17 mouse cellular contexts compared by ENCODE assay signal in genomic region chr11:97579088-97579857, GRCm38 (mm10). TPM values are rescaled to one million over a fixed set of nuclear protein-coding genes. Genes with fewer than 3 reads are reported as not detected.
A peak's percentile ranks its signal among the peaks of the same experiment; 100 is the strongest.
DNase-seq lines count a peak whose midpoint lies in the region; ATAC-seq and TF ChIP-seq lines count a peak whose summit lies in the region.
"Had no signal": no experiment of that assay in that cellular context is flagged by ENCODE, and none has a peak within 500 bp of the region (broad histone marks: within the 10 kb centered on the region; RNA-seq: fewer than 3 reads in every experiment).

No protein-coding gene starts in this region.

- no peak for ATAC-seq in lung, embryonic 15.5 days (ENCODE audit: borderline replicate concordance, extremely low read depth, low FRiP score, low TSS enrichment)
- no peak for ATAC-seq in midbrain, embryonic 13.5 days
- ATAC-seq in frontal cortex, adult (ENCODE audit: low TSS enrichment), result no peak
- ATAC-seq: CD4-positive, CD25-positive, alpha-beta regulatory T cell, adult 4 months; hindbrain, postnatal 0 days had no signal

- no peak for TF ChIP-seq POLR2A in brain, embryonic 14.5 days (IDR thresholded peaks at IDR 0.05; ENCODE audit: borderline replicate concordance, extremely low read depth, insufficient read depth, insufficient read length, poor library complexity, severe bottlenecking)

- no peak overlapping the region for H3K9ac ChIP-seq in lung, embryonic 15.5 days
- no peak overlapping the region for H3K9ac ChIP-seq in midbrain, embryonic 13.5 days (replicated peaks)
- H3K9ac ChIP-seq: limb, embryonic 15.5 days had no signal

- H3K27me3 ChIP-seq in lung, embryonic 15.5 days, result peaks cover 29% of the 10 kb centered on the region
- H3K27me3 ChIP-seq in midbrain, embryonic 13.5 days, result 0 out of 2 replicates have a peak, but pooled peaks cover 13% of the 10 kb centered on the region

- H3K36me3 ChIP-seq in lung, embryonic 15.5 days, result no peaks in the 10 kb centered on the region
- H3K36me3 ChIP-seq in midbrain, embryonic 13.5 days, result no peaks in the 10 kb centered on the region
- H3K36me3 ChIP-seq: limb, embryonic 15.5 days had no signal

- H3K4me1 ChIP-seq in lung, embryonic 15.5 days, result peaks cover 47% of the 10 kb centered on the region
- H3K4me1 ChIP-seq in midbrain, embryonic 13.5 days (replicated peaks), result peaks cover 30% of the 10 kb centered on the region

- DNase-seq in lung, postnatal 25 days (ENCODE audit: low spot score), result no peak
- DNase-seq in ES-CJ7 (ENCODE audit: low read depth, low spot score), result peak; percentile 82
- DNase-seq in brain, embryonic 14.5 days (ENCODE audit: low read depth), result peak; percentile 68
- no peak for DNase-seq in ovary, adult 18-20 months (ENCODE audit: low spot score)
- DNase-seq: adrenal gland, adult 2 months; heart, adult 2 months; layer of hippocampus, adult 9-11 months; lung, adult 2 months; thymus, adult 2 months had no signal

- WGBS in lung, embryonic 15.5 days, result 20% methylated on average over 10 of the region's 10 CpGs
- 7% methylated on average over 10 of the region's 10 CpGs for WGBS in midbrain, embryonic 13.5 days

- TF ChIP-seq CTCF in brain, embryonic 14.5 days (IDR thresholded peaks at IDR 0.05; ENCODE audit: borderline replicate concordance, extremely low read depth, insufficient read depth, insufficient read length), result no peak

- no peak overlapping the region for H3K4me2 ChIP-seq in lung, embryonic 15.5 days
- peak overlapping the region; percentile 22; the same call in 1 of the 2 replicates for H3K4me2 ChIP-seq in midbrain, embryonic 13.5 days (replicated peaks)
- H3K4me2 ChIP-seq: limb, embryonic 15.5 days had no signal

- peak overlapping the region; percentile 75 for H3K27ac ChIP-seq in lung, embryonic 15.5 days
- H3K27ac ChIP-seq in midbrain, embryonic 13.5 days, result peak overlapping the region; percentile 46
- H3K27ac ChIP-seq: heart, adult 2 months; hindbrain, postnatal 0 days; limb, embryonic 15.5 days had no signal

- H3K9me3 ChIP-seq in lung, embryonic 15.5 days, result no peaks in the 10 kb centered on the region
- H3K9me3 ChIP-seq in midbrain, embryonic 13.5 days, result no peaks in the 10 kb centered on the region
- H3K9me3 ChIP-seq: limb, embryonic 15.5 days; megakaryocyte, embryonic 14.5 days had no signal

- H3K4me3 ChIP-seq in lung, embryonic 15.5 days, result no peak overlapping the region
- no peak overlapping the region for H3K4me3 ChIP-seq in midbrain, embryonic 13.5 days (replicated peaks)
- H3K4me3 ChIP-seq: heart, adult 2 months; limb, embryonic 15.5 days; megakaryocyte, embryonic 14.5 days had no signal

RNA-seq across cellular contexts. Expression of gene Srcin1, which starts 3.3 kb away (rescaled TPM):
- polyA plus RNA-seq in lung, embryonic 15.5 days (2015; fragmentation: Nextera tagmentation; extraction: Ambion mirVana), result 0.53 and 0.87 TPM in 2 replicates
- 45.1 and 70.2 TPM in 2 replicates for polyA plus RNA-seq in brain, embryonic 14.5 days (2012; rRNA removed)
- polyA plus RNA-seq in midbrain, embryonic 13.5 days (2015; fragmentation: Nextera tagmentation; extraction: Ambion mirVana), result 7.0 and 8.5 TPM in 2 replicates
- polyA plus RNA-seq: CD4-positive, CD25-positive, alpha-beta regulatory T cell, adult 4 months; heart, postnatal 0 days had no signal

RNA-seq across cellular contexts. Expression of gene Epop, which starts 50.2 kb away (rescaled TPM):
- polyA plus RNA-seq in lung, embryonic 15.5 days (2015; fragmentation: Nextera tagmentation; extraction: Ambion mirVana), result 4.3 and 4.4 TPM in 2 replicates
- polyA plus RNA-seq in brain, embryonic 14.5 days (2012; rRNA removed), result 7.0 and 9.9 TPM in 2 replicates
- polyA plus RNA-seq in midbrain, embryonic 13.5 days (2015; fragmentation: Nextera tagmentation; extraction: Ambion mirVana), result 3.0 and 4.2 TPM in 2 replicates

Comparison
In these comparisons a context has a peak if more than half of its experiments do, and no peak if none do; other contexts are left out.
1. DNase-seq: peak in ES-CJ7 (single experiment) and brain, embryonic 14.5 days (single experiment); none in lung, postnatal 25 days (single experiment) and ovary, adult 18-20 months (single experiment).